Mouse (Mus musculus): ENCODE measurements at regions not wholly inside any gene's neighbourhood (a gene's known extent, or its start where the extent isn't known, plus 50 kb on each side); places are given as distances from the start of the nearest gene placed in this dataset.

- no peak for TF ChIP-seq CTCF (IDR thresholded peaks at IDR 0.05; ENCODE audit: low read depth, low read length)
- no peak for TF ChIP-seq POLR2A (IDR thresholded peaks at IDR 0.05; ENCODE audit: extremely low read depth, insufficient read depth, low read length)
Measured at GRCm38 (mm10) chr4:125415308-125415707, 75.2 kb upstream of the Grik3 start.
